Mouse (Mus musculus) cerebellum, adult 2 months (tissue): ENCODE measurements at regions not wholly inside any gene's neighbourhood (a gene's known extent, or its start where the extent isn't known, plus 50 kb on each side); places are given as distances from the start of the nearest gene placed in this dataset.

Experiments used
- CTCF ChIP-seq: fragments of 200-500 bp; IDR thresholded peaks from 2 replicates; pipeline ENCODE4 v1.5.1; 2011; ENCODE audit warnings: low read depth, mild to moderate bottlenecking, control low read depth, low read length, moderate library complexity, borderline replicate concordance; ENCODE audit not compliant: insufficient read depth
- POLR2A ChIP-seq: fragments of 200-500 bp; IDR thresholded peaks from 2 replicates; pipeline ENCODE4 v1.6.1; 2011; ENCODE audit warnings: low read length, control low read depth, borderline replicate concordance; ENCODE audit not compliant: insufficient read depth

GRCm38 (mm10) chr5:119597530-119597929, 72.9 kb upstream of the Tbx3 start:
- TF ChIP-seq CTCF (no peak), POLR2A (no peak)
